Mouse (Mus musculus): ENCODE results near the gene Zrsr1.

DNA sequence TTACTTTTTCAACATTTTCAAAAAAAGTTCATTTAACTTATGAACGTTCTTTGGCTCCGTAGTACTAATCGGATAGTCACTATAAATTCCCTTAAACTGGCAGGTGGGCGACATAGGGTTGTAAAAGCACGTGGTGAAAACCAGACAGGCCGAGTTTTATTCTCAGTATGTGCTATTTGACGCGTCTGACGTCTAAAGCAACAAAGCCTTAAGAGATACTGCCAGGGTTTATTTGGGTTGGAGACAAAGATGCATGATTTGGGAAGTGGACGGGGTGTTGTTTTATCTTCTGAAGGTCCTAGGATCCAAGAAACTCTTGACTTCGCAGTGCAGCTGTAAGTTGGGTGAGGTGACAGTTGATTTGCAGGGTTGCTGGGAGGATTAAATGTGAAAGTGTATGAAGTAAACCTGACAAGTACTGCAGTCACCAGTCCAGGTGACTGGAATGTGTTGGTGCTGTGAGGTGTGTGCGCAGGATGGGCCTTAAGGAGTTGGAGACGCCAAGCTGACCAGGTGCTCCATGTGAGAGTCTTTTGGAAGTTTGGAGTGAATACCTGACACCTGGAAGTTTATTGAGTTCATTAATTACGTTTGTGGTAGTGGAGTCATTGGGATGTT lies 19.5 kb downstream of the Zrsr1 start:
- TF ChIP-seq CTCF (IDR thresholded peaks at IDR 0.05) (no peak), EP300 (IDR thresholded peaks at IDR 0.05) (no peak)

Data from lung, postnatal 0 days (tissue).